Mouse (Mus musculus): ENCODE measurements around the gene Zbtb42.

- TF ChIP-seq CTCF (IDR thresholded peaks at IDR 0.05; ENCODE audit: low read depth): peak; percentile 25; the same call in 1 of the 2 replicates
- TF ChIP-seq EP300 (IDR thresholded peaks at IDR 0.05; ENCODE audit: low read depth): no peak
Measured at GRCm38 (mm10) chr12:112671891-112672290, 6.7 kb upstream of the Zbtb42 start.

All from liver, postnatal 0 days (tissue).